Mouse (Mus musculus): Measurements from ENCODE around the gene Ap5b1.

Ap5b1 gene

DNA sequence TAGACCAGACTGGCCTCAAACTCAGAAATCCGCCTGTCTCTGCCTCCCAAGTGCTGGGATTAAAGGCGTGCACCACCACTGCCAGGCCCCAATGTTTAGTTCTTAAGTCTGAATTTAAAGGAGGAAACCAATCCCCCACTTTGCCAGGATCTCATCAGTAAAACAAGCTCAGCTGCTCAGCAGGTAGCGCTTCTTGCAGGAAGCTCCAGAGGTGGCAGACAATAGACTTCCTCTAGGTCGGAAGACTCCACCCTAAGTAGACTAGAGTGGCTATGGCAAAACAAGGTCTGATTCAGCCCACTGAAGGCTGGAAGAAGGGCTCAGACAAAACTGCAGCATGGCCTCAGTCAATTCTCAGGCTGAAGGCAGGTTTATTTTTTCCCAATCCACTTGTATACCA is 12.1 kb downstream of the Ap5b1 start:
- ChIA-PET POLR2A (interaction anchor here (0.6 to 3.3 kb wide), 20 partner anchors 8 to 201 kb away, joined by 3 to 19 read pairs (median 4); partner anchors contain the start of genes Rnaseh2c (in 2 of the 4), Ap5b1 (in 1 of the 4), Ccdc85b (in 1 of the 4) and Kat5 (in 1 of the 4)), CTCF (interaction anchor here (0.8 to 4.1 kb wide), 6 partner anchors 9 to 50 kb away, joined by 3 to 43 read pairs (median 8); partner anchors contain the start of gene Ap5b1 (in 2 of the 4))

- ChIA-PET CTCF (interaction anchor here (0.7 to 4.1 kb wide), 5 partner anchors 12 to 17 kb away, joined by 3 to 43 read pairs (median 5); partner anchors contain the start of gene Ap5b1 (in 1 of the 4)), POLR2A (interaction anchor here in 3 of 4 experiments (0.6 to 3.3 kb wide), 10 partner anchors 8 to 517 kb away, joined by 3 to 19 read pairs (median 4); partner anchors contain the start of genes Ap5b1 (in 1 of the 3), Cfl1 (in 1 of the 3) and Rnaseh2c (in 1 of the 3))
Measured at GRCm38 (mm10) chr19:5580776-5581175, 13.0 kb downstream of the Ap5b1 start.

DNA sequence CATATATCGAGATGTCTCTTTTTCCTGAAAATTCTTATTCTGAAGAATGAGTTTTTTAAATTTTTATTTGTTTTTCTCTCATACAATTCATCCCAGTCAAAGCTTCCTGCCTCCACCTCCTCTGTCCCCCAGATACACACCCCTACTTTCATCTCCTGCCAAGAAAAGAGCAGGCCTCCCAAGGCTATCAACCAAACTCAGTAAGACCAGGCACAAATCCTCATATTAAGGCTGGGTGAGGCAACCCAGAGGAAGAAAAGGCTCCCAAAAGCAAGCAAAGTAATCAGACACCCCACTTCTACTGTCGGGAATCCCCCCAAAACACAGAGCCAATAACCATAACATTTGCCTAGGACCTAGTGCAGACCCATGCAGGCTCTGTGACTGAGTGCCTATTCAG is 14.2 kb downstream of the Ap5b1 start:
- ChIA-PET POLR2A (interaction anchor here in 2 of 4 experiments (0.6 to 1.5 kb wide), 6 partner anchors 14 to 82 kb away, joined by 3 to 5 read pairs (median 4); partner anchors contain the start of gene Sipa1 (in 1 of the 2)), CTCF (interaction anchor here in 3 of 4 experiments (1.3 to 1.8 kb wide), 3 partner anchors 13 kb away, joined by 3 to 5 read pairs (median 4); no protein-coding TSS in a partner anchor)

DNA sequence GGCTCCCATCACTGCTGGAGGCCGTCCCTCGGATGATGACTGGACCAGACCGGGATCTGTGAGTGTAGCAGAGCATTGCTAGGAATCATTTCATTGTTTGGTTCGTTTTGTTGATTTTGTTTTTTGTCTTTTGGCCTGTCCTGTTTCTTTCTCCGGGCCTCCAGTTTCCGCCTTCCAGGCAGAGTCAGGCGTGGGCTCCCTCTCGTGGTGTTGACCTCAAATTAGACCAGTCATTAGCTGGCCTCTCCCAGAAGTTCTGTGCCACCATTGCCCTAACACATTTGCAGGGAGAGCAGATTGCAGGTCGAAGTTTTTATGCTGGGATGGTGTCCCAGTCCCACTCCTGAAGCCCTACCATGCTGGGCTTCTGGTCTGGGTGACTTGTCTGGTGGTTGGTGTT is 21.3 kb downstream of the Ap5b1 start:
- ChIA-PET POLR2A (interaction anchor here in 2 of 4 experiments (0.6 to 1.5 kb wide), 3 partner anchors 11 to 252 kb away, joined by 3 to 4 read pairs (median 3); no protein-coding TSS in a partner anchor), CTCF (interaction anchor here in 3 of 4 experiments (0.6 to 1.9 kb wide), 7 partner anchors 19 to 126 kb away, joined by 3 to 11 read pairs (median 3); partner anchors contain the start of genes Ap5b1 (in 2 of the 3) and Snx32 (in 1 of the 3))

DNA sequence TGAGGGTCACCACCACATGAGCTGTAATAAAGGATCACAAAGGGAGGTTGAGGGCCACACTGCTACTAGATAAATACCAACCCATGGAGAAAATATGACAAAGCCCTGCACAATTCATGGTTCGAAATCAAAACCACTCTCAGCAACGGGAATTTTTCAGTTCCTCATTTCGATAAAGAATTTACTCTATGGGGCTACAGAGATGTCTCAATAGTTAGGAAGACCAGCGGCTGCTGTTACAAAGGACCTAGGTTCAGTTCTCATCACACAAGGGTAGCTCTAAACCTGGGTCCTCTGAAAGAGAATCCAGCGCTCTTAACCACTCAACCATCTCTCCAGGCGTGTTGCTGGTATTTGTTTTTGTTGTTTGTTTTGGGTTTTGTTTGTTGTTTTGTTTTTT is 24.1 kb downstream of the Ap5b1 start:
- ChIA-PET POLR2A (interaction anchor here in 1 of 4 experiments (1.5 kb wide), 1 partner anchor 23 kb away, joined by 4 read pairs; no protein-coding TSS in a partner anchor), CTCF (interaction anchor here in 2 of 4 experiments (0.6 to 0.7 kb wide), 2 partner anchors 23 to 62 kb away, joined by 3 read pairs; no protein-coding TSS in a partner anchor)

DNA sequence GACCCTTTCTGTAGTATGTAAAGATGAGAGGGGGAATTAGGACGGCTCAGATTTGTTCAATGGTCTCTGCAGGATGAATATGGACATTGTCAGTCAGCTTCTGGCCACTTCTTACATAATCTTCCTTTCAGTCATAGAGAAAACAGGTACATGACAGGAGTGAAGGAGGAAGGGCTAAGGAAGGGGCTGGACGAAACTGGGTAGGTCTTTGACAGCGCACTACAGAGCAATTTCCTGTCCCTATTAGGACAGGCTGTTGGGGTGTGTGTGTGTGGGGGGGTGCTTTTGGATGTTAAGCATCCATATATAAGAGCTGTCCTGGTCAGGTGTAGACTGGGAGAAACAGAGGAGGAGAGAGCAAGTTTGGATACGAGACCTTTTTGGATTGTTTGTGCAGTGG is 31.4 kb downstream of the Ap5b1 start:
- ChIA-PET CTCF (interaction anchor here in 2 of 4 experiments (0.8 to 1.6 kb wide), 2 partner anchors 31 kb away, joined by 3 to 7 read pairs; partner anchors contain the start of gene Ap5b1 (in 1 of the 2)), POLR2A (interaction anchor here in 2 of 4 experiments (1.0 to 1.2 kb wide), 3 partner anchors 18 to 27 kb away, joined by 3 to 4 read pairs (median 3); no protein-coding TSS in a partner anchor)

DNA sequence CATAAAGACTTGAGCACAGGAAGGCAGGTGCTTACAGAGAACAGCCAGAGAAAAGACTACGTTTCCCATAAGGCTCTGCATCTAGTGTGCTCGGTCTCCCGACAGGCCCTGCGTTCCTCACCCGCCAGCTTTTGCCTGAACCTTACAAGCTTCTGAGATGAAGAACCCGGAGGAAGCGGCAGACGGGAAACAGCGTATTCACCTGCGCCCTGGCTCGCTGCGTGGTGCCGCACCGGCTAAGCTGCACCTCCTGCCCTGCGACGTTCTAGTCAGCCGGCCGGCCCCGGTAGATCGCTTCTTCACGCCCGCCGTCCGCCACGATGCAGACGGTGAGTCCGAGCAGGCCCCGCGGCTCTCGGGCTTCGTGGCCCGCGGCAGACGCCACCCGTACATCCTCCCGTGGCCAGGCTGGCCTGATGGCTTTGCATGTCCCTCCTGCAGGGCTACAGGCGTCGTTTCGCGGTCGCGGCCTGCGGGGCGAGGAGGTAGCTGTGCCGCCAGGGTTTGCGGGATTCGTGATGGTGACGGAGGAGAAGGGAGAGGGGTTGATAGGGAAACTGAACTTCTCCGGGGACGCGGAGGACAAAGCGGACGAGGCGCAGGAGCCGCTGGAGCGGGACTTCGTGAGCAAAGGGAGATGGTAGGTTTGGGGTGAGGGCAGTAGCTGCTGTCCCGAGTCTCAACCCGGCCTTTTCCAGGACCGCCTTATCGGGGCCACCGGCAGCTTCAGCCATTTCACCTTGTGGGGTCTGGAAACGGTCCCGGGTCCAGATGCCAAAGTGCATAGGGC is 34.1 kb downstream of the Ap5b1 start, which contains the start of gene Rnaseh2c:
Rnaseh2c (plus strand) TSS at position 122 of the 790 bp plus-strand sequence.
- CTCF ChIA-PET: interaction anchor here in 3 of 4 experiments (0.8 to 1.5 kb wide), 9 partner anchors 33 to 193 kb away, joined by 3 to 9 read pairs (median 3); partner anchors contain the start of genes Ap5b1 (in 1 of the 3) and Mus81 (in 1 of the 3)
- POLR2A ChIA-PET: interaction anchor here in 3 of 4 experiments (0.6 to 2.8 kb wide), 62 partner anchors 8 to 465 kb away, joined by 3 to 19 read pairs (median 4); partner anchors contain the start of genes Kat5 (in 3 of the 3), Cfl1 (in 2 of the 3), Map3k11 (in 2 of the 3) and Pcnx3 (in 2 of the 3)

- ChIA-PET CTCF (interaction anchor here in 2 of 4 experiments (0.5 to 1.5 kb wide), 5 partner anchors 35 to 187 kb away, joined by 3 to 4 read pairs (median 3); partner anchors contain the start of gene Ap5b1 (in 1 of the 2)), POLR2A (interaction anchor here in 2 of 4 experiments (0.6 to 2.6 kb wide), 9 partner anchors 10 to 772 kb away, joined by 3 to 19 read pairs (median 3); partner anchors contain the start of genes Mus81 (in 2 of the 2), Cfl1 (in 1 of the 2) and Tigd3 (in 1 of the 2))
Measured at GRCm38 (mm10) chr19:5603664-5604063, 35.8 kb downstream of the Ap5b1 start.

DNA sequence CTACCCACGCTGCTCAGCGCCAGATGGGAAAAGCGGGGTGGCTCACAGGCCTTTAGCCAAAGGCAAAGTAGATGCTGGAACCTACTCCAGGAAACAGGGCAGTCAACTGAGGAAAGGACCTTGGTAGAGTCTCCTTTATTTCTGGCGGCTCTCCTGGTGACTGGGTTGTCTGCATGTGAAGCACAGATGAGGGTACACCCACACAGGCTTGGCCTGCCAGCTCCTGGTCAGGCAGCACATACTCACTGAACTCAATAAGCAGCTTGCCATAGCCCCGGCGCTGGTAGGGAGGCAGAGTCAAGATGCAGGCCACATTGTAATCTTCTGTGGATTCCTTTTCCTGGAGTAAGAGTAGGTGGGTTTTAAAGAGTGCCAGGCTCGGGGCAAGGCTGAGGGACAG is 37.3 kb downstream of the Ap5b1 start:
- ChIA-PET POLR2A (interaction anchor here in 1 of 4 experiments (1.2 to 1.3 kb wide), 2 partner anchors 33 to 44 kb away, joined by 5 read pairs; partner anchors contain the start of gene Rela), CTCF (interaction anchor here in 1 of 4 experiments (0.6 kb wide), 1 partner anchor 1592 kb away, joined by 3 read pairs; no protein-coding TSS in a partner anchor)

GRCm38 (mm10) chr19:5606196-5606595 is 38.4 kb downstream of the Ap5b1 start:
- CTCF ChIA-PET: interaction anchor here in 2 of 4 experiments (0.7 to 1.0 kb wide), 4 partner anchors 42 to 282 kb away, joined by 3 to 4 read pairs (median 3); no protein-coding TSS in a partner anchor
- POLR2A ChIA-PET: interaction anchor here (0.6 to 2.2 kb wide), 23 partner anchors 14 to 319 kb away, joined by 3 to 7 read pairs (median 4); partner anchors contain the start of genes Ap5b1 (in 1 of the 4), Cdc42ep2 (in 1 of the 4), Cfl1 (in 1 of the 4) and Rela (in 1 of the 4)

GRCm38 (mm10) chr19:5607705-5608410 is 40.0 kb downstream of the Ap5b1 start:
- POLR2A ChIA-PET: interaction anchor here in 3 of 4 experiments (0.6 to 2.2 kb wide), 5 partner anchors 15 to 188 kb away, joined by 3 to 7 read pairs (median 3); partner anchors contain the start of gene Scyl1 (in 1 of the 3)
- CTCF ChIA-PET: interaction anchor here in 1 of 4 experiments (0.6 kb wide), 1 partner anchor 83 kb away, joined by 3 read pairs; no protein-coding TSS in a partner anchor

DNA sequence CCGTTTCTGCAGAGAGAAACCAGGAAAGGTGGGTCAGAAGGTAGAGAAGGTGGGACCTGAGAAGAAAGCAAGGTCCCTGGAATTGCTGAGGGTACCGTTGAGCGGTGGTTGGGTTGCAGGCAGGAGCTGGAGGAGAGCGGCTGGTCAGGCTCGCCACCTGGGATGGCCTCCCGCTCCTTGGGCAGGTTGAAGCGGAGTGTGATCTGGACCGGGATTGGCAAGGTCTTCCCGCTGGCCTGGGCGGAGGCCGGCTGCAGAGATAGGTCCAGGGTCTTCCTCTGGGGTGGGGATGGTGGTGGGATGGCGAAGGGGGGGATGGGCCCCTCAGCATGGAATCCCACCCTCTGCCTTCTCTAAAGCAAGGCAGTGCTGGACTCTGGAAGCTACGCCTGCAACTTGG is 40.9 kb downstream of the Ap5b1 start:
- CTCF ChIA-PET: no interaction called here
- POLR2A ChIA-PET: interaction anchor here in 2 of 4 experiments (0.9 to 1.8 kb wide), 4 partner anchors 10 to 209 kb away, joined by 3 to 9 read pairs (median 4); no protein-coding TSS in a partner anchor

GRCm38 (mm10) chr19:5609171-5609546 is 41.3 kb downstream of the Ap5b1 start:
- POLR2A ChIA-PET: interaction anchor here in 3 of 4 experiments (0.9 to 1.8 kb wide), 13 partner anchors 10 to 209 kb away, joined by 3 to 9 read pairs (median 4); partner anchors contain the start of genes Ccdc85b (in 1 of the 3), Cfl1 (in 1 of the 3), Mus81 (in 1 of the 3) and Scyl1 (in 1 of the 3)
- CTCF ChIA-PET: no interaction called here

- POLR2A ChIA-PET: interaction anchor here (0.6 to 2.0 kb wide), 63 partner anchors 8 to 1655 kb away, joined by 3 to 16 read pairs (median 3); partner anchors contain the start of genes Cfl1 (in 3 of the 4), Rnaseh2c (in 3 of the 4), Map3k11 (in 2 of the 4) and Mus81 (in 2 of the 4)
- CTCF ChIA-PET: interaction anchor here in 3 of 4 experiments (0.5 to 1.3 kb wide), 6 partner anchors 16 to 1070 kb away, joined by 3 to 8 read pairs (median 3); partner anchors contain the start of gene Ap5b1 (in 1 of the 3)
Measured at GRCm38 (mm10) chr19:5609547-5610404, 42.0 kb downstream of the Ap5b1 start, which contains the start of gene Kat5. Gene Kat5 (minus strand): TSS chr19:5610237.

- CTCF ChIA-PET: interaction anchor here in 3 of 4 experiments (0.6 to 1.2 kb wide), 6 partner anchors 44 to 261 kb away, joined by 3 to 7 read pairs (median 4); partner anchors contain the start of gene Ehbp1l1 (in 1 of the 3)
- POLR2A ChIA-PET: interaction anchor here in 3 of 4 experiments (0.5 to 3.6 kb wide), 10 partner anchors 10 to 1776 kb away, joined by 3 to 15 read pairs (median 3); partner anchors contain the start of genes Cfl1 (in 1 of the 3), Fam89b (in 1 of the 3) and Rnaseh2c (in 1 of the 3)
Measured at GRCm38 (mm10) chr19:5611973-5612372, 44.1 kb downstream of the Ap5b1 start.

Measured in embryonic stem cell, embryonic (primary cell).